Mouse (Mus musculus): ENCODE results near the gene Cdipt. TPM values are rescaled to one million over a fixed set of nuclear protein-coding genes. Genes with fewer than 3 reads are reported as not detected.

The Cdipt gene
- polyA plus RNA-seq, 1 experiment from 2014 or later = 117 TPM

- Histone ChIP-seq H3K27ac (peak overlapping the region; percentile 37; the same call in 1 of the 2 replicates), H3K9ac (no peak overlapping the region), H3K4me3 (peak overlapping the region; percentile 64), H3K36me3 (peaks cover 18% of the 10 kb centered on the region), H3K9me3 (no peaks in the 10 kb centered on the region), H3K4me1 (peaks cover 60% of the 10 kb centered on the region), H3K27me3 (no peaks in the 10 kb centered on the region), H3K4me2 (peak overlapping the region; percentile 88)
- no peak for ATAC-seq (ENCODE audit: borderline replicate concordance, extremely low read depth, low FRiP score, low TSS enrichment)
- 88% methylated on average over 12 of the region's 12 CpGs for WGBS
These were observed 39.3 kb downstream of the Cdipt start for GRCm38 (mm10) chr7:127014993-127015392.

- peaks cover 18% of the 10 kb centered on the region for H3K36me3 ChIP-seq
- H3K27ac ChIP-seq = peak overlapping the region; percentile 98
- peak overlapping the region; percentile 87 for H3K9ac ChIP-seq
- peaks cover 69% of the 10 kb centered on the region for H3K4me1 ChIP-seq
- H3K27me3 ChIP-seq = no peaks in the 10 kb centered on the region
- WGBS = under 1% methylated on average over 10 of the region's 10 CpGs
- peak overlapping the region; percentile 64 for H3K4me3 ChIP-seq
- no peak for ATAC-seq (ENCODE audit: borderline replicate concordance, extremely low read depth, low FRiP score, low TSS enrichment)
- no peaks in the 10 kb centered on the region for H3K9me3 ChIP-seq
- H3K4me2 ChIP-seq = peak overlapping the region; percentile 88
These were observed 40.4 kb downstream of the Cdipt start for GRCm38 (mm10) chr7:127016081-127016480.

- H3K4me2 ChIP-seq = peak within 1 kb of the TSS; percentile 88
- H3K9me3 ChIP-seq = no peaks in the 10 kb centered on the region
- peak within 1 kb of the TSS; percentile 64 for H3K4me3 ChIP-seq
- H3K36me3 ChIP-seq = peaks cover 18% of the 10 kb centered on the region
- peak within 1 kb of the TSS; percentile 98 for H3K27ac ChIP-seq
- H3K4me1 ChIP-seq = peaks cover 71% of the 10 kb centered on the region
- no peaks in the 10 kb centered on the region for H3K27me3 ChIP-seq
- no peak for ATAC-seq (ENCODE audit: borderline replicate concordance, extremely low read depth, low FRiP score, low TSS enrichment)
- peak within 1 kb of the TSS; percentile 87 for H3K9ac ChIP-seq
These were observed 40.6 kb downstream of the Cdipt start, which contains the start of gene Pagr1b for GRCm38 (mm10) chr7:127016481-127016485. Gene Pagr1b, minus strand, starts transcription at chr7:127016484.

GRCm38 (mm10) chr7:127016486-127016938, 40.8 kb downstream of the Cdipt start:
- H3K4me2 ChIP-seq = peak overlapping the region; percentile 88
- peak overlapping the region; percentile 64 for H3K4me3 ChIP-seq
- H3K27me3 ChIP-seq = no peaks in the 10 kb centered on the region
- peaks cover 18% of the 10 kb centered on the region for H3K36me3 ChIP-seq
- peak overlapping the region; percentile 98 for H3K27ac ChIP-seq
- peak; percentile 44 for ATAC-seq (ENCODE audit: borderline replicate concordance, extremely low read depth, low FRiP score, low TSS enrichment)
- peak overlapping the region; percentile 87 for H3K9ac ChIP-seq
- 0% methylated on average over 22 of the region's 22 CpGs for WGBS
- no peaks in the 10 kb centered on the region for H3K9me3 ChIP-seq
- peaks cover 74% of the 10 kb centered on the region for H3K4me1 ChIP-seq

- Histone ChIP-seq H3K9ac (peak within 1 kb of the TSS; percentile 87), H3K9me3 (no peaks in the 10 kb centered on the region), H3K27ac (peak within 1 kb of the TSS; percentile 98), H3K36me3 (peaks cover 22% of the 10 kb centered on the region), H3K4me3 (peak within 1 kb of the TSS; percentile 64), H3K4me1 (peaks cover 77% of the 10 kb centered on the region), H3K27me3 (no peaks in the 10 kb centered on the region), H3K4me2 (peak within 1 kb of the TSS; percentile 88)
- WGBS = under 1% methylated on average over 39 of the region's 39 CpGs
- peak; percentile 84 for ATAC-seq (ENCODE audit: borderline replicate concordance, extremely low read depth, low FRiP score, low TSS enrichment)
These were observed 41.5 kb downstream of the Cdipt start, which contains the start of gene Pagr1a for GRCm38 (mm10) chr7:127016971-127017949. Gene Pagr1a, minus strand, starts transcription at chr7:127017352.

- Histone ChIP-seq H3K9me3 (no peaks in the 10 kb centered on the region), H3K36me3 (peaks cover 26% of the 10 kb centered on the region), H3K4me3 (no peak overlapping the region), H3K27me3 (no peaks in the 10 kb centered on the region), H3K4me2 (peak overlapping the region; percentile 88), H3K4me1 (peaks cover 83% of the 10 kb centered on the region), H3K27ac (peak overlapping the region; percentile 98), H3K9ac (0 out of 2 replicates have a peak overlapping the region, but pooled peaks have one; percentile 20)
- ATAC-seq (ENCODE audit: borderline replicate concordance, extremely low read depth, low FRiP score, low TSS enrichment) = no peak
- WGBS = 30% methylated on average over 6 of the region's 6 CpGs
These were observed 42.2 kb downstream of the Cdipt start for GRCm38 (mm10) chr7:127017950-127018345.

GRCm38 (mm10) chr7:127018416-127019305, 42.9 kb downstream of the Cdipt start:
- Histone ChIP-seq H3K4me2 (peak overlapping the region; percentile 88; the same call in 1 of the 2 replicates), H3K27me3 (no peaks in the 10 kb centered on the region), H3K4me3 (no peak overlapping the region; the same call in 1 of the 2 replicates), H3K9ac (peak overlapping the region; percentile 21; the same call in 1 of the 2 replicates), H3K4me1 (peaks cover 84% of the 10 kb centered on the region), H3K27ac (peak overlapping the region; percentile 98), H3K9me3 (no peaks in the 10 kb centered on the region), H3K36me3 (peaks cover 26% of the 10 kb centered on the region)
- WGBS = 66% methylated on average over 15 of the region's 15 CpGs
- ATAC-seq (ENCODE audit: borderline replicate concordance, extremely low read depth, low FRiP score, low TSS enrichment) = no peak

- 0 out of 2 replicates have a peak overlapping the region, but pooled peaks have one; percentile 56 for H3K9ac ChIP-seq
These were observed 43.7 kb downstream of the Cdipt start for GRCm38 (mm10) chr7:127019306-127019960.

GRCm38 (mm10) chr7:127020031-127020430, 44.3 kb downstream of the Cdipt start:
- 64% methylated on average over 3 of the region's 3 CpGs for WGBS

More at GRCm38 (mm10) chr7:127019306-127019960, 43.7 kb downstream of the Cdipt start:
- Histone ChIP-seq H3K27ac (no peak overlapping the region), H3K9me3 (no peaks in the 10 kb centered on the region), H3K36me3 (peaks cover 34% of the 10 kb centered on the region), H3K4me3 (no peak overlapping the region; the same call in 1 of the 2 replicates), H3K27me3 (no peaks in the 10 kb centered on the region), H3K4me1 (peaks cover 84% of the 10 kb centered on the region), H3K4me2 (peak overlapping the region; percentile 88)
- WGBS = 73% methylated on average over 14 of the region's 14 CpGs
- ATAC-seq (ENCODE audit: borderline replicate concordance, extremely low read depth, low FRiP score, low TSS enrichment) = no peak

GRCm38 (mm10) chr7:127020491-127020890, 44.8 kb downstream of the Cdipt start:
- Histone ChIP-seq H3K27me3 (no peaks in the 10 kb centered on the region), H3K9ac (peak overlapping the region; percentile 56), H3K4me3 (peak overlapping the region; percentile 47), H3K9me3 (no peaks in the 10 kb centered on the region), H3K36me3 (peaks cover 29% of the 10 kb centered on the region), H3K4me2 (peak overlapping the region; percentile 88), H3K27ac (peak overlapping the region; percentile 83), H3K4me1 (peaks cover 79% of the 10 kb centered on the region)
- ATAC-seq (ENCODE audit: borderline replicate concordance, extremely low read depth, low FRiP score, low TSS enrichment) = no peak
- WGBS = 34% methylated on average over 5 of the region's 5 CpGs

More at GRCm38 (mm10) chr7:127020031-127020430, 44.3 kb downstream of the Cdipt start:
- Histone ChIP-seq H3K4me1 (peaks cover 84% of the 10 kb centered on the region), H3K36me3 (peaks cover 33% of the 10 kb centered on the region), H3K4me2 (peak overlapping the region; percentile 88), H3K4me3 (peak overlapping the region; percentile 47), H3K9ac (peak overlapping the region; percentile 56), H3K9me3 (no peaks in the 10 kb centered on the region), H3K27ac (peak overlapping the region; percentile 83; the same call in 1 of the 2 replicates), H3K27me3 (no peaks in the 10 kb centered on the region)
- ATAC-seq (ENCODE audit: borderline replicate concordance, extremely low read depth, low FRiP score, low TSS enrichment) = no peak

- ATAC-seq (ENCODE audit: borderline replicate concordance, extremely low read depth, low FRiP score, low TSS enrichment) = peak; percentile 39; the same call in 1 of the 2 replicates
- Histone ChIP-seq H3K4me1 (peaks cover 74% of the 10 kb centered on the region), H3K4me3 (peak within 1 kb of the TSS; percentile 47), H3K9me3 (no peaks in the 10 kb centered on the region), H3K27me3 (no peaks in the 10 kb centered on the region), H3K36me3 (peaks cover 26% of the 10 kb centered on the region), H3K9ac (peak within 1 kb of the TSS; percentile 56), H3K4me2 (peak within 1 kb of the TSS; percentile 88), H3K27ac (peak within 1 kb of the TSS; percentile 83)
- 2% methylated on average over 37 of the region's 37 CpGs for WGBS
These were observed 45.3 kb downstream of the Cdipt start, which contains the start of the genes Gm42742 and Prrt2 for GRCm38 (mm10) chr7:127020901-127021562. Gene Gm42742, minus strand, starts transcription at chr7:127021097. Gene Prrt2, minus strand, starts transcription at chr7:127021211.

Data from lung, embryonic 15.5 days (tissue).